Mouse (Mus musculus) embryonic facial prominence, embryonic 12.5 days (tissue): ENCODE measurements at regions not wholly inside any gene's neighbourhood (a gene's known extent, or its start where the extent isn't known, plus 50 kb on each side); places are given as distances from the start of the nearest gene placed in this dataset.

Experiments
- ATAC-seq: fragments of 200-750 bp; cut with Nextera tagmentation; 2 replicates; pipeline ENCODE4 v1.8.0; 2017; ENCODE audit not compliant: insufficient number of reproducible peaks, insufficient read depth, low FRiP score, low TSS enrichment
- H3K27ac ChIP-seq: fragments of 300-500 bp; sonication (generic); 2 replicates; pipeline ENCODE4 v1.5.1; 2016; ENCODE audit warnings: mild to moderate bottlenecking
- H3K27me3 ChIP-seq: fragments of 300-500 bp; sonication (generic); 2 replicates; pipeline ENCODE4 v1.6.1; 2016; ENCODE audit warnings: mild to moderate bottlenecking, moderate library complexity
- H3K36me3 ChIP-seq: fragments of 300-500 bp; sonication (generic); 2 replicates; pipeline ENCODE4 v1.6.1; 2016; ENCODE audit warnings: mild to moderate bottlenecking
- H3K4me1 ChIP-seq: fragments of 300-500 bp; sonication (generic); 2 replicates; pipeline ENCODE4 v1.6.1; 2016
- H3K4me2 ChIP-seq: fragments of 300-500 bp; sonication (generic); replicated peaks from 2 replicates; pipeline ENCODE4 v1.6.1; 2016; ENCODE audit warnings: mild to moderate bottlenecking, moderate library complexity
- H3K4me3 ChIP-seq: fragments of 300-500 bp; sonication (generic); 2 replicates; pipeline ENCODE4 v1.5.1; 2016; ENCODE audit warnings: mild to moderate bottlenecking
- H3K9ac ChIP-seq: fragments of 300-500 bp; sonication (generic); 2 replicates; pipeline ENCODE4 v1.6.1; 2016; ENCODE audit warnings: mild to moderate bottlenecking, moderate library complexity
- H3K9me3 ChIP-seq: fragments of 300-500 bp; sonication (generic); 2 replicates; pipeline ENCODE4 v1.6.1; 2016; ENCODE audit warnings: mild to moderate bottlenecking, moderate library complexity
- WGBS: fragments of 180-500 bp; shearing (Covaris S2); methylation state at CpG from one replicate; pipeline ENCODE4 v1.1.7; 2016; 5-methylcytosine and 5-hydroxymethylcytosine counted together

- WGBS: 85% methylated on average over 4 of the region's 4 CpGs
- Histone ChIP-seq H3K36me3 (no peaks in the 10 kb centered on the region), H3K4me1 (no peaks in the 10 kb centered on the region), H3K27ac (no peak overlapping the region), H3K4me2 (no peak overlapping the region), H3K27me3 (no peaks in the 10 kb centered on the region), H3K4me3 (no peak overlapping the region), H3K9ac (no peak overlapping the region), H3K9me3 (no peaks in the 10 kb centered on the region)
- no peak for ATAC-seq
Observed at GRCm38 (mm10) chr15:63412649-63413048, 432.3 kb downstream of the Gsdmc2 start.

GRCm38 (mm10) chr15:63411771-63412118 lies 433.2 kb downstream of the Gsdmc2 start:
- no peaks in the 10 kb centered on the region for H3K27me3 ChIP-seq

GRCm38 (mm10) chr15:63410994-63411770 lies 433.8 kb downstream of the Gsdmc2 start:
- Histone ChIP-seq H3K4me2 (no peak overlapping the region), H3K9ac (no peak overlapping the region), H3K4me1 (no peaks in the 10 kb centered on the region), H3K27ac (no peak overlapping the region), H3K4me3 (no peak overlapping the region), H3K9me3 (no peaks in the 10 kb centered on the region), H3K36me3 (no peaks in the 10 kb centered on the region), H3K27me3 (no peaks in the 10 kb centered on the region)
- no peak for ATAC-seq
- 67% methylated on average over 11 of the region's 11 CpGs for WGBS

More at GRCm38 (mm10) chr15:63411771-63412118, 433.2 kb downstream of the Gsdmc2 start:
- H3K9ac ChIP-seq: no peak overlapping the region
- no peak overlapping the region for H3K4me3 ChIP-seq
- no peaks in the 10 kb centered on the region for H3K9me3 ChIP-seq
- 86% methylated on average over 3 of the region's 3 CpGs for WGBS
- H3K4me2 ChIP-seq: no peak overlapping the region
- no peak for ATAC-seq
- no peaks in the 10 kb centered on the region for H3K4me1 ChIP-seq
- H3K27ac ChIP-seq: no peak overlapping the region
- H3K36me3 ChIP-seq: no peaks in the 10 kb centered on the region

GRCm38 (mm10) chr15:63400445-63400844 lies 444.5 kb downstream of the Gsdmc2 start:
- no peaks in the 10 kb centered on the region for H3K27me3 ChIP-seq

GRCm38 (mm10) chr15:63400011-63400410 lies 445.0 kb downstream of the Gsdmc2 start:
- Histone ChIP-seq H3K4me3 (no peak overlapping the region), H3K36me3 (no peaks in the 10 kb centered on the region), H3K9ac (no peak overlapping the region), H3K9me3 (no peaks in the 10 kb centered on the region), H3K27ac (no peak overlapping the region), H3K27me3 (no peaks in the 10 kb centered on the region), H3K4me1 (no peaks in the 10 kb centered on the region), H3K4me2 (no peak overlapping the region)
- WGBS: 56% methylated on average over 1 of the region's 1 CpGs
- no peak for ATAC-seq

More at GRCm38 (mm10) chr15:63400445-63400844, 444.5 kb downstream of the Gsdmc2 start:
- H3K36me3 ChIP-seq: no peaks in the 10 kb centered on the region
- H3K4me3 ChIP-seq: no peak overlapping the region
- no peak overlapping the region for H3K27ac ChIP-seq
- H3K9ac ChIP-seq: no peak overlapping the region
- 26% methylated on average over 3 of the region's 3 CpGs for WGBS
- no peak overlapping the region for H3K4me2 ChIP-seq
- H3K4me1 ChIP-seq: no peaks in the 10 kb centered on the region
- ATAC-seq: no peak
- no peaks in the 10 kb centered on the region for H3K9me3 ChIP-seq

GRCm38 (mm10) chr15:63397485-63397884 lies 447.5 kb downstream of the Gsdmc2 start:
- Histone ChIP-seq H3K4me3 (no peak overlapping the region), H3K27ac (no peak overlapping the region), H3K36me3 (no peaks in the 10 kb centered on the region), H3K4me2 (no peak overlapping the region), H3K27me3 (no peaks in the 10 kb centered on the region), H3K4me1 (no peaks in the 10 kb centered on the region), H3K9me3 (no peaks in the 10 kb centered on the region), H3K9ac (no peak overlapping the region)
- no peak for ATAC-seq
- WGBS: 88% methylated on average over 3 of the region's 3 CpGs

- H3K4me1 ChIP-seq: no peaks in the 10 kb centered on the region
- no peaks in the 10 kb centered on the region for H3K27me3 ChIP-seq
- H3K36me3 ChIP-seq: no peaks in the 10 kb centered on the region
- no peak overlapping the region for H3K9ac ChIP-seq
- no peak for ATAC-seq
- no peaks in the 10 kb centered on the region for H3K9me3 ChIP-seq
- no peak overlapping the region for H3K27ac ChIP-seq
- 92% methylated on average over 2 of the region's 2 CpGs for WGBS
- no peak overlapping the region for H3K4me3 ChIP-seq
- H3K4me2 ChIP-seq: no peak overlapping the region
Observed at GRCm38 (mm10) chr15:63377258-63377657, 467.7 kb downstream of the Gsdmc2 start.

GRCm38 (mm10) chr15:63371328-63372023 lies 473.5 kb downstream of the Gsdmc2 start:
- Histone ChIP-seq H3K4me3 (no peak overlapping the region), H3K9me3 (no peaks in the 10 kb centered on the region), H3K27me3 (no peaks in the 10 kb centered on the region), H3K36me3 (no peaks in the 10 kb centered on the region), H3K4me2 (no peak overlapping the region), H3K4me1 (no peaks in the 10 kb centered on the region), H3K27ac (no peak overlapping the region), H3K9ac (no peak overlapping the region)
- 59% methylated on average over 4 of the region's 4 CpGs for WGBS
- no peak for ATAC-seq

GRCm38 (mm10) chr15:63364473-63364872 lies 480.5 kb downstream of the Gsdmc2 start:
- H3K27me3 ChIP-seq: no peaks in the 10 kb centered on the region
- no peak for ATAC-seq
- no peak overlapping the region for H3K27ac ChIP-seq
- no peaks in the 10 kb centered on the region for H3K9me3 ChIP-seq
- H3K4me2 ChIP-seq: no peak overlapping the region
- WGBS: 94% methylated on average over 1 of the region's 1 CpGs
- H3K4me1 ChIP-seq: no peaks in the 10 kb centered on the region
- H3K9ac ChIP-seq: no peak overlapping the region
- no peak overlapping the region for H3K4me3 ChIP-seq
- H3K36me3 ChIP-seq: no peaks in the 10 kb centered on the region

- WGBS: 37% methylated on average over 7 of the region's 7 CpGs
- 0 out of 2 replicates have a peak, but pooled peaks have one; percentile 22 for ATAC-seq
- Histone ChIP-seq H3K4me3 (no peak overlapping the region), H3K27ac (no peak overlapping the region), H3K9ac (no peak overlapping the region), H3K27me3 (no peaks in the 10 kb centered on the region), H3K4me1 (no peaks in the 10 kb centered on the region), H3K4me2 (no peak overlapping the region), H3K36me3 (no peaks in the 10 kb centered on the region), H3K9me3 (no peaks in the 10 kb centered on the region)
Observed at GRCm38 (mm10) chr15:63360402-63360801, 484.6 kb downstream of the Gsdmc2 start.

GRCm38 (mm10) chr15:63341730-63342129 lies 503.2 kb downstream of the Gsdmc2 start:
- H3K4me1 ChIP-seq: peaks cover 15% of the 10 kb centered on the region
- no peak for ATAC-seq

More at GRCm38 (mm10) chr15:63341730-63342129, 503.2 kb downstream of the Gsdmc2 start:
- Histone ChIP-seq H3K27me3 (no peaks in the 10 kb centered on the region), H3K4me3 (no peak overlapping the region), H3K9ac (no peak overlapping the region), H3K36me3 (no peaks in the 10 kb centered on the region), H3K4me2 (no peak overlapping the region), H3K27ac (no peak overlapping the region), H3K9me3 (no peaks in the 10 kb centered on the region)
- WGBS: 82% methylated on average over 2 of the region's 2 CpGs
